Mouse (Mus musculus) kidney, adult 2 months (tissue): ENCODE measurements at regions not wholly inside any gene's neighbourhood (a gene's known extent, or its start where the extent isn't known, plus 50 kb on each side); places are given as distances from the start of the nearest gene placed in this dataset.

Source experiments
- DNase-seq: peaks from one replicate; pipeline ENCODE4 v3.0.0; 2021
- H3K27ac ChIP-seq: fragments of 200-500 bp; 2 replicates; pipeline ENCODE4 v1.5.1; 2012; ENCODE audit warnings: low read depth, low read length, control low read depth, inconsistent platforms; ENCODE audit not compliant: insufficient read depth
- H3K27me3 ChIP-seq: fragments of 200-500 bp; replicated peaks from 2 replicates; pipeline ENCODE4 v1.6.1; 2012; ENCODE audit warnings: mild to moderate bottlenecking, moderate library complexity, low read length, inconsistent platforms; ENCODE audit not compliant: control insufficient read depth, insufficient read depth
- H3K36me3 ChIP-seq: fragments of 200-500 bp; 2 replicates; pipeline ENCODE4 v1.6.1; 2012; ENCODE audit warnings: mild to moderate bottlenecking, moderate library complexity, low read length, inconsistent platforms; ENCODE audit not compliant: control insufficient read depth, insufficient read depth
- H3K4me1 ChIP-seq: fragments of 200-500 bp; 2 replicates; pipeline ENCODE4 v1.6.1; 2011; ENCODE audit warnings: low read length; ENCODE audit not compliant: control insufficient read depth, insufficient read depth
- H3K4me3 ChIP-seq: fragments of 200-500 bp; 2 replicates; pipeline ENCODE4 v1.5.1; 2011; ENCODE audit warnings: mild to moderate bottlenecking, low read depth, low read length, control low read depth; ENCODE audit not compliant: insufficient read depth
- CTCF ChIP-seq: fragments of 200-500 bp; conservative IDR thresholded peaks from 2 replicates; pipeline ENCODE4 v1.5.1; 2011; ENCODE audit warnings: low read depth, mild to moderate bottlenecking, control low read depth, low read length, moderate library complexity, mixed read lengths; ENCODE audit not compliant: insufficient read depth, insufficient read length
- POLR2A ChIP-seq: fragments of 200-500 bp; IDR thresholded peaks from one replicate; pipeline ENCODE4 v1.6.1; 2011; ENCODE audit warnings: low read depth, low read length, control low read depth
- WGBS: fragments of 180-500 bp; shearing (Covaris S2); methylation state at CpG from one replicate; pipeline ENCODE4 v1.1.7; 2018; 5-methylcytosine and 5-hydroxymethylcytosine counted together

- no peaks in the 10 kb centered on the region for H3K4me1 ChIP-seq
- TF ChIP-seq CTCF (no peak), POLR2A (no peak)
- WGBS: 69% methylated on average over 4 of the region's 4 CpGs
- no peak overlapping the region for H3K4me3 ChIP-seq
- no peak for DNase-seq
- no peak overlapping the region for H3K27ac ChIP-seq
- no peaks in the 10 kb centered on the region for H3K36me3 ChIP-seq
- H3K27me3 ChIP-seq: no peaks in the 10 kb centered on the region
These were observed 351.4 kb downstream of the Pdgfc start for GRCm38 (mm10) chr3:81387634-81388033.

DNA sequence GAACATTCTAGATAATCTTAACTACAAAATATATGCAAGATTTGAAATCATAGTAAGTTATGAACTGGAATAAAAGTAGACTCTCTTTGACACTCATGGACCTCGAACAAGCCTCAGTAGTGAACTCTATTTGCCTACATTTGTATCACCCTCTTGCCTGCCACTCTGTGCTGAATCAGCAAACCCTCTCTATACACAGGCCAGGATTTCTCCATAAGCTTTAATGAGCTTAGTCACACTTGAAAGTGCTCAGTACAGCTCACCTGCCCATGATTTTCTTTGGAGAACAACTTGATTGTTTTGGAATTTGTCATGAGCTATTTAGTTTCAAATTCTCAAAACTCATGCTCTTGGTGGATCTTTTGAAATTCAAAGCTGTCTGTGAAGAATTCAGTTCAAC, 361.0 kb downstream of the Pdgfc start:
- H3K4me3 ChIP-seq: no peak overlapping the region
- DNase-seq: no peak
- no peaks in the 10 kb centered on the region for H3K36me3 ChIP-seq
- TF ChIP-seq CTCF: no peak
- TF ChIP-seq POLR2A: no peak
- H3K27me3 ChIP-seq: no peaks in the 10 kb centered on the region
- 86% methylated on average over 1 of the region's 1 CpGs for WGBS
- no peaks in the 10 kb centered on the region for H3K4me1 ChIP-seq
- H3K27ac ChIP-seq: no peak overlapping the region

DNA sequence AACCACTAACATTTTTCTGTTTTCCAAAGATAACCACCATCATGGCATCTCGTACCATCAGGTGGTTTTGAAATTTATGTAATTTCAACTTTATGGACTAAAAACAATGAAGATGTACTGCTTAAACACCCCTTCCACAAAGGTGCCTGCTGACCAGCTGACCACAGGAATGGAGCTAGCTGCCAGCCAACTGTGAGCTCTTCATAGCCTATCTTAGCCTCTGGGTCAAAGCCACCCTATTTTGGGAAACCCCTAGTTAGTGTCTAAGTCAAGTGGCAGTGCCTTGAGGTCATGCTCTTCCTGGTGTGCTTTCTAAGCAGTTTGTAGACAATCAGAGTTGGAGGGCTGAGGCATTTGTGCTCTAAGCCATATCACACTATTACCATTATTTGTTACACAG, 364.8 kb downstream of the Pdgfc start:
- H3K27ac ChIP-seq: no peak overlapping the region
- no peaks in the 10 kb centered on the region for H3K4me1 ChIP-seq
- H3K27me3 ChIP-seq: no peaks in the 10 kb centered on the region
- no peak for DNase-seq
- no peak overlapping the region for H3K4me3 ChIP-seq
- TF ChIP-seq POLR2A: no peak
- WGBS: 92% methylated on average over 1 of the region's 1 CpGs
- no peaks in the 10 kb centered on the region for H3K36me3 ChIP-seq

DNA sequence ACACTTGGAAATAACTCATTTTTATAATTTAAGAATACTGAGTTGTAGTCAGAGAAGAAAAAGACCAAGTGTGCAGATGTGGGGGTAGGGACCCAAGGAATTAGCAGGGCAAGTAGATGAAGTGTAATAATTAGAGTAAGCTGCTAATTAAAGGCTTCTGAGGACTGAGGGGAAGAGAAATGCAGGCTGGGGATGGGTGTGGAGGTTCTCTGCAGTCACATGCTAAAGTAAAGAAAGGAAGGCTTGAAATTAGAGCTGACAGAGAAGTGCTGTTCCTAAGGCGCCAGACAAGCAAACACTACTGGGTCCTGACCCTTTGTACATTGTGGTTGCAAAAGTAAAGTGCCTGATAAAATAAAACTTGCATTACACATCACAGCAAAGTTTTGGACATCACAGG, 372.7 kb downstream of the Pdgfc start:
- no peak for DNase-seq
- Histone ChIP-seq H3K4me1 (no peaks in the 10 kb centered on the region), H3K36me3 (no peaks in the 10 kb centered on the region), H3K27ac (no peak overlapping the region), H3K27me3 (no peaks in the 10 kb centered on the region; the same call in 1 of the 2 replicates), H3K4me3 (no peak overlapping the region)
- WGBS: 50% methylated on average over 1 of the region's 1 CpGs
- TF ChIP-seq POLR2A (no peak), CTCF (no peak)

DNA sequence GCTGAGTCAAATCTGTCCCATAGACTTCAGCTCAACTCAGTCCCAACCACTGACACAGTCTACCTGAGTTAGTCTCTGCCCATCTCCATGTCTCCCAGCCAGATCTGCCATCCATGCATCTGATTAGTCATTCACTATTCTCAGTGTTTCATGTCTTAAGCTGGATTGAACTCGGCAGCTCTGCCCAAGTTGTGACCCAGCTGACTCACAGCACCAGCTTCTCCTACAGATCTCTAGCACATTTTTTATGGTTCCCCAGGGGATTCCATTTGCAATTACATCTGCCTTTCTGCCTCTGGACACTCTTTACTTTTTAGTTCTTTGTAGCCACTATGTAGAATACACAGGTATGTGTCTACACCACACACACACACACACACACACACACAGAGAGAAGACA, 385.7 kb downstream of the Pdgfc start:
- TF ChIP-seq POLR2A: no peak
- TF ChIP-seq CTCF: no peak
- H3K4me1 ChIP-seq: no peaks in the 10 kb centered on the region
- H3K27me3 ChIP-seq: no peaks in the 10 kb centered on the region
- H3K4me3 ChIP-seq: no peak overlapping the region
- no peak for DNase-seq
- H3K27ac ChIP-seq: no peak overlapping the region
- no peaks in the 10 kb centered on the region for H3K36me3 ChIP-seq
- WGBS: 60% methylated on average over 1 of the region's 1 CpGs

DNA sequence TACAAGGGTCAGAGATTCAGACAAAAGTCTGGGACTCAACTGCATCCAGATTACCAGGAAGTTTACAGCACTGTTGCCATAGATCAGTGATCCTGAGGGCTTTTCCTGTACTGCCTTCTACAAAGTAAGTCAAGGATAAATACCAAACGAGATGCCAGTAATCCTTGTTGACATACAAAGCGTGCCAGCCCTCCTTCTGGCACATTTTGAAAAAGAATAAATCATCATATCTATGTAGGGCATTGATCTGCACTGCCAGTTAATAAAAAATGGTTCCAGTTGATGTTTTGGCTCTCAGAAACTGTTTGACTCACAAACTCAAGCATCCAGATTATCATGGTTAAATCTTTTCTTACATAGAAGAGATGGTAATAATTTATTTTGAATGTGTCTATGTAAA, 390.5 kb downstream of the Pdgfc start:
- no peaks in the 10 kb centered on the region for H3K27me3 ChIP-seq
- WGBS: 49% methylated on average over 2 of the region's 2 CpGs
- no peak overlapping the region for H3K27ac ChIP-seq
- DNase-seq: no peak
- H3K4me3 ChIP-seq: no peak overlapping the region
- H3K4me1 ChIP-seq: no peaks in the 10 kb centered on the region
- no peak for TF ChIP-seq POLR2A
- TF ChIP-seq CTCF: no peak
- H3K36me3 ChIP-seq: no peaks in the 10 kb centered on the region
